Comparison of ENCODE assay signal across 8 mouse cellular contexts in genomic region chrX:139610765-139611300, GRCm38 (mm10). TPM values are rescaled to one million over a fixed set of nuclear protein-coding genes. Genes with fewer than 3 reads are reported as not detected.
DNase-seq lines count a peak whose midpoint lies in the region; ATAC-seq and TF ChIP-seq lines count a peak whose summit lies in the region.

No protein-coding gene starts in this region.

- no peaks in the 10 kb centered on the region for H3K27me3 ChIP-seq in heart, adult 2 months (ENCODE audit: control insufficient read depth, insufficient read depth, low read length)
- peaks cover 72% of the 10 kb centered on the region for H3K27me3 ChIP-seq in embryonic facial prominence, embryonic 10.5 days (replicated peaks; ENCODE audit: low read depth, poor library complexity, severe bottlenecking)
- peaks cover 20% of the 10 kb centered on the region for H3K27me3 ChIP-seq in hindbrain, embryonic 12.5 days
- H3K27me3 ChIP-seq in lung, embryonic 16.5 days (ENCODE audit: control insufficient read depth, insufficient read depth, low read depth, low read length) = peaks cover 2% of the 10 kb centered on the region
- H3K27me3 ChIP-seq in small intestine, adult 2 months (ENCODE audit: control insufficient read depth, insufficient read depth, low read length) = no peaks in the 10 kb centered on the region

- H3K9ac ChIP-seq in heart, adult 2 months (ENCODE audit: low read depth, low read length) = peak overlapping the region; percentile 73
- peak overlapping the region; percentile 59 for H3K9ac ChIP-seq in hindbrain, embryonic 12.5 days
- peak overlapping the region; percentile 63 for H3K9ac ChIP-seq in lung, embryonic 16.5 days (ENCODE audit: low read length)

- H3K4me3 ChIP-seq in heart, adult 2 months = peak overlapping the region; percentile 53
- H3K4me3 ChIP-seq in embryonic facial prominence, embryonic 10.5 days = peak overlapping the region; percentile 66
- H3K4me3 ChIP-seq in hindbrain, embryonic 12.5 days = peak overlapping the region; percentile 58
- H3K4me3 ChIP-seq in lung, embryonic 16.5 days (ENCODE audit: low read length) = peak overlapping the region; percentile 65
- peak overlapping the region; percentile 98 for H3K4me3 ChIP-seq in small intestine, adult 2 months (ENCODE audit: low read depth, low read length)

- WGBS in heart, adult 2 months = 20% methylated on average over 53 of the region's 54 CpGs
- 18% methylated on average over 54 of the region's 54 CpGs for WGBS in embryonic facial prominence, embryonic 10.5 days
- 22% methylated on average over 54 of the region's 54 CpGs for WGBS in hindbrain, embryonic 12.5 days
- 16% methylated on average over 54 of the region's 54 CpGs for WGBS in lung, embryonic 16.5 days
- 13% methylated on average over 53 of the region's 54 CpGs for WGBS in small intestine, adult 2 months

- H3K4me1 ChIP-seq in heart, adult 2 months (ENCODE audit: control insufficient read depth, insufficient read depth, low read length) = no peaks in the 10 kb centered on the region
- H3K4me1 ChIP-seq in embryonic facial prominence, embryonic 10.5 days = no peaks in the 10 kb centered on the region; the same call in 1 of the 2 replicates
- H3K4me1 ChIP-seq in hindbrain, embryonic 12.5 days = no peaks in the 10 kb centered on the region
- H3K4me1 ChIP-seq in lung, embryonic 16.5 days (replicated peaks; ENCODE audit: control insufficient read depth, insufficient read depth, low read length) = no peaks in the 10 kb centered on the region
- H3K4me1 ChIP-seq in small intestine, adult 2 months (ENCODE audit: control insufficient read depth, insufficient read depth, insufficient read length, low read length) = no peaks in the 10 kb centered on the region

- TF ChIP-seq EP300 in heart, adult 2 months (IDR thresholded peaks at IDR 0.05; ENCODE audit: insufficient read depth, low read depth, low read length) = no peak

- no peak for TF ChIP-seq CTCF in heart, adult 2 months (IDR thresholded peaks at IDR 0.05)
- TF ChIP-seq CTCF in small intestine, adult 2 months (IDR thresholded peaks at IDR 0.05; ENCODE audit: extremely low read depth, insufficient read length, insufficient replicate concordance, low read depth, low read length) = no peak

- TF ChIP-seq POLR2A in heart, adult 2 months (IDR thresholded peaks at IDR 0.05; ENCODE audit: insufficient read depth, low read depth, low read length) = no peak
- TF ChIP-seq POLR2A in small intestine, adult 2 months (IDR thresholded peaks at IDR 0.05; ENCODE audit: low read depth, low read length) = no peak

- peak overlapping the region; percentile 68 for H3K27ac ChIP-seq in heart, adult 2 months
- peak overlapping the region; percentile 77 for H3K27ac ChIP-seq in embryonic facial prominence, embryonic 10.5 days (replicated peaks)
- no peak overlapping the region for H3K27ac ChIP-seq in hindbrain, embryonic 12.5 days
- no peak overlapping the region for H3K27ac ChIP-seq in lung, embryonic 16.5 days (ENCODE audit: low read length)
- peak overlapping the region; percentile 67 for H3K27ac ChIP-seq in small intestine, adult 2 months (ENCODE audit: insufficient read depth, low read depth, low read length)

- no peaks in the 10 kb centered on the region for H3K79me2 ChIP-seq in heart, adult 2 months (replicated peaks; ENCODE audit: control insufficient read depth, insufficient read depth, low read length)

- no peaks in the 10 kb centered on the region for H3K9me3 ChIP-seq in embryonic facial prominence, embryonic 10.5 days
- H3K9me3 ChIP-seq in hindbrain, embryonic 12.5 days (replicated peaks) = no peaks in the 10 kb centered on the region
- no peaks in the 10 kb centered on the region for H3K9me3 ChIP-seq in lung, embryonic 16.5 days (ENCODE audit: control insufficient read depth, low read length)

- peak; percentile 88 for ATAC-seq in hindbrain, embryonic 12.5 days (ENCODE audit: low FRiP score)
- peak; percentile 73 for ATAC-seq in lung, embryonic 16.5 days (ENCODE audit: low read depth)

- intact Hi-C loops in heart, adult 2 months (cut with DNase I) = no loop called here

- DNase-seq in heart, adult 2 months = peak in 1 of 2 experiments; percentile 4
- DNase-seq in heart, postnatal 4 days = no peak
- peak; percentile 4 for DNase-seq in ES-CJ7 (ENCODE audit: low read depth, low spot score)
- no peak for DNase-seq in embryonic facial prominence, embryonic 10.5 days (ENCODE audit: low spot score)
- DNase-seq in urinary bladder, postnatal 10 days (ENCODE audit: low spot score) = no peak

- H3K4me2 ChIP-seq in hindbrain, embryonic 12.5 days (replicated peaks) = peak overlapping the region; percentile 67
- peak overlapping the region; percentile 67 for H3K4me2 ChIP-seq in lung, embryonic 16.5 days (ENCODE audit: low read depth, low read length)

- H3K36me3 ChIP-seq in heart, adult 2 months (ENCODE audit: control insufficient read depth, insufficient read depth, low read length) = no peaks in the 10 kb centered on the region
- no peaks in the 10 kb centered on the region for H3K36me3 ChIP-seq in embryonic facial prominence, embryonic 10.5 days (replicated peaks)
- no peaks in the 10 kb centered on the region for H3K36me3 ChIP-seq in hindbrain, embryonic 12.5 days
- H3K36me3 ChIP-seq in lung, embryonic 16.5 days (ENCODE audit: control insufficient read depth, insufficient read depth, low read length) = no peaks in the 10 kb centered on the region
- no peaks in the 10 kb centered on the region for H3K36me3 ChIP-seq in small intestine, adult 2 months (ENCODE audit: control insufficient read depth, insufficient read depth, low read length)

RNA-seq across cellular contexts. Expression of gene Rnf128, which starts 47.7 kb away (rescaled TPM):
- 10 to 100 TPM; 69.3 to 82.4 TPM for total RNA-seq in heart, adult 2 months (2021)
- 16.4 and 26.1 TPM in 2 replicates for polyA plus RNA-seq in heart, adult 2 months (2012; rRNA removed)
- total RNA-seq in heart, postnatal 4 days (2021) = 10 to 100 TPM; 47.2 to 53.1 TPM
- polyA plus RNA-seq in embryonic facial prominence, embryonic 10.5 days (2016; fragmentation: Nextera tagmentation; extraction: Ambion mirVana) = 3.5 and 4.0 TPM in 2 replicates
- polyA plus RNA-seq in hindbrain, embryonic 12.5 days (2016; fragmentation: Nextera tagmentation; extraction: Ambion mirVana) = 2.5 and 2.9 TPM in 2 replicates
- 5.9 and 7.0 TPM in 2 replicates for polyA plus RNA-seq in lung, embryonic 16.5 days (2015; fragmentation: Nextera tagmentation; extraction: Ambion mirVana)
- polyA plus RNA-seq in small intestine, adult 2 months (2012; rRNA removed) = 31.0 and 202 TPM in 2 replicates

Comparison
In these comparisons a context has a peak if more than half of its experiments do, and no peak if none do; other contexts are left out.
1. H3K27ac ChIP-seq: peak in heart, adult 2 months (single experiment), embryonic facial prominence, embryonic 10.5 days (single experiment) and small intestine, adult 2 months (single experiment); none in hindbrain, embryonic 12.5 days (single experiment) and lung, embryonic 16.5 days (single experiment).
2. Peak in every context shown above with its lines, with median percentiles within 50 percentile points of each other: H3K4me3 ChIP-seq and H3K9ac ChIP-seq.